Mouse (Mus musculus) thymus, adult 2 months (tissue): ENCODE measurements around the gene Pde4a.

Experiments used
- CTCF ChIP-seq: fragments of 200-500 bp; IDR thresholded peaks from 2 replicates; pipeline ENCODE4 v1.5.1; 2012; ENCODE audit warnings: mild to moderate bottlenecking, control low read depth, low read length, moderate library complexity, borderline replicate concordance; ENCODE audit not compliant: control insufficient read depth, poor library complexity, insufficient read depth; ENCODE audit errors: extremely low read depth
- POLR2A ChIP-seq: fragments of 200-500 bp; IDR thresholded peaks from 2 replicates; pipeline ENCODE4 v1.6.1; 2012; ENCODE audit warnings: mild to moderate bottlenecking, low read length, control low read depth, moderate library complexity; ENCODE audit not compliant: control insufficient read depth, poor library complexity, insufficient read depth; ENCODE audit errors: extremely low read depth

GRCm38 (mm10) chr9:21138386-21138785 lies 27.1 kb upstream of the Pde4a start:
- TF ChIP-seq POLR2A, result no peak
- no peak for TF ChIP-seq CTCF
